Mouse (Mus musculus) lung, embryonic 16.5 days (tissue): ENCODE measurements around the gene Hnrnpa0. TPM values are rescaled to one million over a fixed set of nuclear protein-coding genes. Genes with fewer than 3 reads are reported as not detected.
A peak's percentile ranks its signal among the peaks of the same experiment; 100 is the strongest.

Source experiments
- ATAC-seq: fragments of 200-750 bp; cut with Nextera tagmentation; 2 replicates; pipeline ENCODE4 v1.8.0; 2017; ENCODE audit warnings: low read depth, mild to moderate bottlenecking, moderate library complexity
- H3K27ac ChIP-seq: fragments of 300-500 bp; sonication (generic); 2 replicates; pipeline ENCODE4 v1.5.1; 2014; ENCODE audit warnings: mild to moderate bottlenecking, control low read depth, low read length
- H3K27me3 ChIP-seq: fragments of 300-500 bp; sonication (generic); 2 replicates; pipeline ENCODE4 v1.6.1; 2014; ENCODE audit warnings: low read depth, low read length, mixed read lengths; ENCODE audit not compliant: control insufficient read depth, insufficient read depth
- H3K36me3 ChIP-seq: fragments of 300-500 bp; sonication (generic); 2 replicates; pipeline ENCODE4 v1.6.1; 2014; ENCODE audit warnings: low read length; ENCODE audit not compliant: control insufficient read depth, insufficient read depth
- H3K4me1 ChIP-seq: fragments of 300-500 bp; sonication (generic); replicated peaks from 2 replicates; pipeline ENCODE4 v1.6.1; 2014; ENCODE audit warnings: low read length, mixed read lengths; ENCODE audit not compliant: control insufficient read depth, insufficient read depth
- H3K4me2 ChIP-seq: fragments of 300-500 bp; sonication (generic); 2 replicates; pipeline ENCODE4 v1.6.1; 2014; ENCODE audit warnings: low read depth, low read length, control low read depth
- H3K4me3 ChIP-seq: fragments of 300-500 bp; sonication (generic); 2 replicates; pipeline ENCODE4 v1.5.1; 2014; ENCODE audit warnings: mild to moderate bottlenecking, low read length, control low read depth
- H3K9ac ChIP-seq: fragments of 300-500 bp; sonication (generic); 2 replicates; pipeline ENCODE4 v1.6.1; 2014; ENCODE audit warnings: low read length, control low read depth
- H3K9me3 ChIP-seq: fragments of 300-500 bp; sonication (generic); 2 replicates; pipeline ENCODE4 v1.6.1; 2016; ENCODE audit warnings: low read length; ENCODE audit not compliant: control insufficient read depth
- WGBS: fragments of 180-500 bp; shearing (Covaris S2); extraction: QIAGEN DNeasy Blood & Tissue Kit; methylation state at CpG from one replicate; pipeline ENCODE4 v1.1.7; 2014; 5-methylcytosine and 5-hydroxymethylcytosine counted together
- polyA plus RNA-seq: library from polyadenylated mRNA; unstranded; fragments of >200 nt; fragmentation: Nextera tagmentation; extraction: Ambion mirVana; gene quantifications from 2 replicates; pipeline ENCODE4 v1.2.1, GENCODE M21; 2015

Gene Hnrnpa0
- polyA plus RNA-seq, 1 experiment from 2014 or later, result 32.9 TPM

GRCm38 (mm10) chr13:58117318-58118017, 10.9 kb downstream of the Hnrnpa0 start:
- ATAC-seq, result no peak
- H3K27ac ChIP-seq, result no peak overlapping the region

GRCm38 (mm10) chr13:58116801-58117200, 11.6 kb downstream of the Hnrnpa0 start:
- ATAC-seq, result no peak
- H3K27me3 ChIP-seq, result no peaks in the 10 kb centered on the region
- peaks cover 23% of the 10 kb centered on the region for H3K4me1 ChIP-seq
- no peaks in the 10 kb centered on the region for H3K36me3 ChIP-seq
- H3K4me2 ChIP-seq, result no peak overlapping the region
- no peaks in the 10 kb centered on the region for H3K9me3 ChIP-seq
- no peak overlapping the region for H3K9ac ChIP-seq
- no peak overlapping the region for H3K27ac ChIP-seq
- 73% methylated on average over 2 of the region's 2 CpGs for WGBS
- H3K4me3 ChIP-seq, result no peak overlapping the region

More at GRCm38 (mm10) chr13:58117318-58118017, 10.9 kb downstream of the Hnrnpa0 start:
- Histone ChIP-seq H3K4me2 (no peak overlapping the region), H3K4me1 (peaks cover 22% of the 10 kb centered on the region), H3K9me3 (no peaks in the 10 kb centered on the region), H3K4me3 (no peak overlapping the region), H3K9ac (no peak overlapping the region), H3K27me3 (no peaks in the 10 kb centered on the region), H3K36me3 (no peaks in the 10 kb centered on the region)
- WGBS, result 55% methylated on average over 8 of the region's 8 CpGs

- Histone ChIP-seq H3K4me1 (peaks cover 19% of the 10 kb centered on the region), H3K27me3 (no peaks in the 10 kb centered on the region), H3K4me3 (no peak overlapping the region), H3K36me3 (no peaks in the 10 kb centered on the region), H3K4me2 (peak overlapping the region; percentile 35), H3K27ac (no peak overlapping the region; the same call in 1 of the 2 replicates), H3K9ac (no peak overlapping the region), H3K9me3 (no peaks in the 10 kb centered on the region)
- WGBS, result 20% methylated on average over 13 of the region's 13 CpGs
- ATAC-seq, result peak; percentile 50
Measured at GRCm38 (mm10) chr13:58115227-58115626, 13.1 kb downstream of the Hnrnpa0 start.

- Histone ChIP-seq H3K9me3 (no peaks in the 10 kb centered on the region), H3K4me1 (peaks cover 19% of the 10 kb centered on the region), H3K27me3 (no peaks in the 10 kb centered on the region), H3K4me3 (peak within 1 kb of the TSS; percentile 62), H3K4me2 (peak within 1 kb of the TSS; percentile 73), H3K36me3 (no peaks in the 10 kb centered on the region), H3K27ac (peak within 1 kb of the TSS; percentile 50), H3K9ac (peak within 1 kb of the TSS; percentile 62)
- ATAC-seq, result peak; percentile 81
- WGBS, result under 1% methylated on average over 35 of the region's 35 CpGs
Measured at GRCm38 (mm10) chr13:58113061-58113900, 15.1 kb downstream of the Hnrnpa0 start, which contains the start of gene Klhl3. Klhl3 (minus strand) TSS chr13:58113592.

GRCm38 (mm10) chr13:58112601-58113041, 15.7 kb downstream of the Hnrnpa0 start:
- Histone ChIP-seq H3K4me1 (peaks cover 19% of the 10 kb centered on the region), H3K27ac (peak overlapping the region; percentile 50), H3K9me3 (no peaks in the 10 kb centered on the region), H3K36me3 (no peaks in the 10 kb centered on the region), H3K27me3 (no peaks in the 10 kb centered on the region), H3K9ac (peak overlapping the region; percentile 62), H3K4me2 (peak overlapping the region; percentile 73), H3K4me3 (peak overlapping the region; percentile 62)
- ATAC-seq, result 0 out of 2 replicates have a peak, but pooled peaks have one; percentile 16
- 9% methylated on average over 11 of the region's 11 CpGs for WGBS

- Histone ChIP-seq H3K4me1 (peaks cover 19% of the 10 kb centered on the region), H3K27ac (no peak overlapping the region), H3K9ac (peak overlapping the region; percentile 62), H3K36me3 (no peaks in the 10 kb centered on the region), H3K27me3 (no peaks in the 10 kb centered on the region), H3K4me2 (peak overlapping the region; percentile 73), H3K9me3 (no peaks in the 10 kb centered on the region), H3K4me3 (peak overlapping the region; percentile 62)
- 51% methylated on average over 10 of the region's 10 CpGs for WGBS
- no peak for ATAC-seq
Measured at GRCm38 (mm10) chr13:58112191-58112590, 16.2 kb downstream of the Hnrnpa0 start.

- no peak for ATAC-seq
- Histone ChIP-seq H3K27me3 (no peaks in the 10 kb centered on the region), H3K9ac (no peak overlapping the region), H3K4me2 (no peak overlapping the region), H3K9me3 (no peaks in the 10 kb centered on the region), H3K4me1 (peaks cover 19% of the 10 kb centered on the region), H3K27ac (no peak overlapping the region), H3K36me3 (no peaks in the 10 kb centered on the region), H3K4me3 (no peak overlapping the region)
- 87% methylated on average over 6 of the region's 6 CpGs for WGBS
Measured at GRCm38 (mm10) chr13:58111306-58111705, 17.1 kb downstream of the Hnrnpa0 start.

GRCm38 (mm10) chr13:58090643-58091042, 37.7 kb downstream of the Hnrnpa0 start:
- no peaks in the 10 kb centered on the region for H3K9me3 ChIP-seq
- no peak overlapping the region for H3K9ac ChIP-seq
- no peak overlapping the region for H3K27ac ChIP-seq
- no peaks in the 10 kb centered on the region for H3K27me3 ChIP-seq
- ATAC-seq, result peak; percentile 71
- no peak overlapping the region for H3K4me2 ChIP-seq
- H3K36me3 ChIP-seq, result no peaks in the 10 kb centered on the region
- H3K4me3 ChIP-seq, result no peak overlapping the region
- no peaks in the 10 kb centered on the region for H3K4me1 ChIP-seq
- WGBS, result 40% methylated on average over 8 of the region's 8 CpGs

- 85% methylated on average over 5 of the region's 5 CpGs for WGBS
- Histone ChIP-seq H3K4me2 (no peak overlapping the region), H3K4me1 (peaks cover 8% of the 10 kb centered on the region; the same call in 1 of the 2 replicates), H3K27me3 (no peaks in the 10 kb centered on the region), H3K4me3 (no peak overlapping the region), H3K27ac (no peak overlapping the region), H3K36me3 (no peaks in the 10 kb centered on the region), H3K9ac (no peak overlapping the region), H3K9me3 (no peaks in the 10 kb centered on the region)
- ATAC-seq, result no peak
Measured at GRCm38 (mm10) chr13:58084396-58084795, 44.0 kb downstream of the Hnrnpa0 start.
